Mouse (Mus musculus) small intestine, adult 2 months (tissue): Measurements from ENCODE around the gene Git2. TPM values are rescaled to one million over a fixed set of nuclear protein-coding genes. Genes with fewer than 3 reads are reported as not detected.

Source experiments
- H3K27ac ChIP-seq: fragments of 200-500 bp; 2 replicates; pipeline ENCODE4 v1.5.1; 2012; ENCODE audit warnings: low read depth, low read length, control low read depth, inconsistent platforms; ENCODE audit not compliant: insufficient read depth
- H3K27me3 ChIP-seq: fragments of 200-500 bp; 2 replicates; pipeline ENCODE4 v1.6.1; 2012; ENCODE audit warnings: mild to moderate bottlenecking, moderate library complexity, low read length, inconsistent platforms; ENCODE audit not compliant: control insufficient read depth, insufficient read depth
- H3K36me3 ChIP-seq: fragments of 200-500 bp; 2 replicates; pipeline ENCODE4 v1.6.1; 2012; ENCODE audit warnings: mild to moderate bottlenecking, low read length, control low read depth, inconsistent platforms; ENCODE audit not compliant: control insufficient read depth, insufficient read depth
- H3K4me1 ChIP-seq: fragments of 200-500 bp; 2 replicates; pipeline ENCODE4 v1.6.1; 2012; ENCODE audit warnings: low read length, inconsistent platforms, mixed read lengths; ENCODE audit not compliant: control insufficient read depth, insufficient read depth, insufficient read length
- H3K4me3 ChIP-seq: fragments of 200-500 bp; 2 replicates; pipeline ENCODE4 v1.5.1; 2012; ENCODE audit warnings: low read depth, mild to moderate bottlenecking, control low read depth, inconsistent platforms, low read length, moderate library complexity
- CTCF ChIP-seq: fragments of 200-500 bp; IDR thresholded peaks from 2 replicates; pipeline ENCODE4 v1.5.1; 2012; ENCODE audit warnings: low read depth, mild to moderate bottlenecking, control low read depth, inconsistent platforms, low read length, moderate library complexity, mixed read lengths; ENCODE audit not compliant: insufficient replicate concordance, insufficient read length; ENCODE audit errors: extremely low read depth
- POLR2A ChIP-seq: fragments of 200-500 bp; IDR thresholded peaks from 2 replicates; pipeline ENCODE4 v1.6.1; 2012; ENCODE audit warnings: low read depth, mild to moderate bottlenecking, control low read depth, inconsistent platforms, low read length, moderate library complexity
- WGBS: fragments of 180-500 bp; shearing (Covaris S2); methylation state at CpG from one replicate; pipeline ENCODE4 v1.1.7; 2018; 5-methylcytosine and 5-hydroxymethylcytosine counted together
- polyA plus RNA-seq: library from polyadenylated mRNA; depleted of rRNA; stranded (reverse); fragments of >200 nt; gene quantifications from 2 replicates; pipeline ENCODE4 v1.2.3, GENCODE M21; 2012

Git2 gene
- polyA plus RNA-seq, 1 experiment: 25.1 TPM

DNA sequence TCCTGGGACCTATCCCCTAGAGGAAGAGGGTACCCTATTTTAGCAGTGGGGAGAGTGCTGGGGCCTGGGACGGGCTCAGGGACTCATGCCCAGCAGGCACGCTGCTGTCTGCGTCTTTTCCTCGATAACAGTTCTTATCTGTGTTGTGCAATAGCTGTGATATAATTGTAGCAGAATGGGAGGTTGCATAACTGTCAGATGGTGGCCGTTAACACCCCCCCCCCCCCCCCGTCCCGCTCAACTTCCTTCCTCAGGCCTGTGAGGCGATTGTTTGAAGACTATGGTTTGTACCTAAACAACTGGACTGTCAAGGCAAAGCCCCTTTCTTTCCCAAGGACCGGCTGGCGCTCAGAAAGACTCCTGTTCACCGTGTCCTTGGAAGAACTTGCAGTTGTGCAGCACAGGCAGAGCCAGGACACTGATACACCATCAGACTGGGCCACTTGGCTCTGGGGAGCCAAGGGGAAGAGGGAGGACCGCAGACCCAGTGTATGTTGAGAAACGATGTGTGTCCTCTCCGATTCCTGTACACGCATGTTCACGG lies 9.4 kb upstream of the Git2 start:
- TF ChIP-seq POLR2A (no peak), CTCF (no peak)
- Histone ChIP-seq H3K27ac (peak overlapping the region; percentile 0; the same call in 1 of the 2 replicates), H3K36me3 (peaks cover 33% of the 10 kb centered on the region), H3K4me1 (peaks cover 25% of the 10 kb centered on the region), H3K4me3 (no peak overlapping the region), H3K27me3 (no peaks in the 10 kb centered on the region)
- 19% methylated on average over 16 of the region's 16 CpGs for WGBS

DNA sequence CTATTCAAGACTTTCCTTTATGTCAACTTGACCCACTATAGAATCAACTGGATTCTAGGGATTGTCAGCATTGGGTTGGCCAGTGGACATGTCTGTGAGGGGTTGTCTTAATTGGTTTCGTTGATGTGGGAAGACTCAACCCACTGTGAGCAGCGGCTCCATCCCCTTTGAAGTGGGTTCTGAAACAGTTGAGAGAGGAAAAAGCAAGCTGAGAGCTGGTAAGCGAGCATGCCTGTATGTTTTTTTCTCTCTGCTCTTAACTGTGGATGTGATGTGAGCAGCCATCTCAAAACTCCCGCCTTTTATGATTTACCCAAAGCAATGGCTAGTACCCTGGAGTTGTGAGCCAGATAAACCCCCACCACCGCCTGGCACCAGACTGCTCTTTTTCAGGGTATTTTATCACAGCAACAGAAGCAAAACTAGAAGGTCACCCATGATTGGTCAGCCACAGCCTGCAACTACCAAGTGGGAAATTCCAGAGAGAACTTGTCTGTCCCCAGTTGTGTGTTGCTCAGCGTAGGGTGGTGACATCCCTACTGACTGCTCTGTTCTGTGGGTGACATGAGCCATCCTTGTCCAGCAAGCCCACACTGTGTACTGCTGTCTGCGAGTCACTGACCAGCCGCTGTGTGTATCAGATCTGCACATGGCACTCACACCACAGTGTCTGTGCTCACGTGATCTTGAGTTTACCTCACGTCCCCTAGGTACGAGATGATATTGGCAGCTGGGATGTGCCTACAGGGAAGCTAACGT lies 8.3 kb upstream of the Git2 start:
- TF ChIP-seq CTCF (no peak), POLR2A (no peak)
- Histone ChIP-seq H3K36me3 (peaks cover 24% of the 10 kb centered on the region), H3K27ac (no peak overlapping the region), H3K4me1 (peaks cover 25% of the 10 kb centered on the region), H3K4me3 (no peak overlapping the region), H3K27me3 (no peaks in the 10 kb centered on the region)
- WGBS: 82% methylated on average over 12 of the region's 12 CpGs

DNA sequence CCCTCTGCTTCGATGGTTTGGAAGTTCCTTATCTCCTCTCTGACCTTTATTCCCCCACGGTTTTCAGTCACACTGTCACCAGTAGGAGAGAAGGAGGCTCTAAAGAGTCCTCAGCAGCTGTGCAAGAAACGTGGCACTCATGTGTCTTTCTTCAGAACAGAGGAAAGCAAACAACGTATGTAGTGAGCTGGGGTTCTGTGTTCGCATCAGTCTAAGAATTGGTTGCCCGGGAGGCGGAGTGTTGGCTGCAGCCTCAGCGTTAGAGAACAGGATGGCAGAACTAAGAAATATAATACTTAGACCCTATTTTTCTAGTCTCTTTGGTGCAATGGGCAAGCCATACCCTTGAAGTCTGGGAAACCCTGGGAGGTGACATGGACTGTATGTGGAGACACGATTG lies 7.7 kb upstream of the Git2 start:
- Histone ChIP-seq H3K36me3 (peaks cover 20% of the 10 kb centered on the region), H3K27me3 (no peaks in the 10 kb centered on the region), H3K4me1 (peaks cover 25% of the 10 kb centered on the region), H3K27ac (no peak overlapping the region), H3K4me3 (no peak overlapping the region)
- no peak for TF ChIP-seq CTCF
- no peak for TF ChIP-seq POLR2A
- 69% methylated on average over 9 of the region's 9 CpGs for WGBS

DNA sequence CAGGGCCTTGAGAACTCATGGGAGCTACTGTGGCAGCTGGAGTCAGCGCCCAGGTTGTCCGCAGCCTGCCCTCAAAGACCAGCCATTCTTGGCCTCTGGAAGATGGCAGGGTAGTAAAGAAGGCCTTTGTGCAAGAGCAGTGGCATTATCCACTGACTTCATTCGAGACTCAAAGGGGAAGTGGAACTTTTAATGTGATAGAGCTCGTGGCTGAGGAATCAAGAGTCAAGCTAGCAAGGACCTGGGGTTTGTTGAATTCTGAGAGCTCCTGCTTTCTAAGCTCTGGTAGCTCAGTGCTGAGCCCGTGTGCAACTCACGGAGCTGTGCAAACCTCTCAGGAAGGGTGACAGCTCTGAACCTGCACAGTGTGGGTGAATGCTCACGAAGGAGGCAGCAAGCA lies 5.6 kb upstream of the Git2 start:
- Histone ChIP-seq H3K4me1 (peaks cover 27% of the 10 kb centered on the region), H3K4me3 (no peak overlapping the region), H3K36me3 (peaks cover under 1% of the 10 kb centered on the region; the same call in 1 of the 2 replicates), H3K27ac (no peak overlapping the region), H3K27me3 (no peaks in the 10 kb centered on the region)
- TF ChIP-seq CTCF (no peak), POLR2A (no peak)
- 75% methylated on average over 7 of the region's 7 CpGs for WGBS

DNA sequence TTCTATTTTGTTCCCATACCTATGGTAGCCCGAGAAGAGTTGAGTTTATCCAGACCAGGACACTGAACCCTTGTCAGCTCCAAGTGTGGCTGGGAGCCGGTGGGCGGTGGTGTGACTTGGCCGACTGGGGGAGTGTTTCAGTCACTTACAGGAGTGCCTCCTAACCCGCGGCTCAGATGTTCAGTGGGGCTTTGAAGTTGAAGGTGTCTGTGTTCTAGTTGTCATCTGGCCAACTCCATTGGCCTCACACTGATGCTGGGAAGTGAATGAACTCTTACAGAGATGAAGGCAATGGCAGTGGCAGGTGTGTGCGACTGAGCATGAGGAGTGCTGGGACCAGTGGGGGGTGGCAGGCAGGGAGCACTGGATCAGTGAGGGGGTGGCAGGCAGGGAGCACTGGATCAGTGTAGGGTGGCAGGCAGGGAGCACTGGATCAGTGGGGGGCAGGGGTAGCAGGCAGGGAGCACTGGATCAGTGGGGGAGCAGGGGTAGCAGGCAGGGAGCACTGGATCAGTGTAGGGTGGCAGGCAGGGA lies 4.7 kb upstream of the Git2 start:
- Histone ChIP-seq H3K4me1 (peaks cover 24% of the 10 kb centered on the region), H3K27ac (no peak overlapping the region), H3K36me3 (no peaks in the 10 kb centered on the region), H3K4me3 (no peak overlapping the region), H3K27me3 (no peaks in the 10 kb centered on the region)
- no peak for TF ChIP-seq CTCF
- TF ChIP-seq POLR2A: no peak
- WGBS: 75% methylated on average over 7 of the region's 7 CpGs

DNA sequence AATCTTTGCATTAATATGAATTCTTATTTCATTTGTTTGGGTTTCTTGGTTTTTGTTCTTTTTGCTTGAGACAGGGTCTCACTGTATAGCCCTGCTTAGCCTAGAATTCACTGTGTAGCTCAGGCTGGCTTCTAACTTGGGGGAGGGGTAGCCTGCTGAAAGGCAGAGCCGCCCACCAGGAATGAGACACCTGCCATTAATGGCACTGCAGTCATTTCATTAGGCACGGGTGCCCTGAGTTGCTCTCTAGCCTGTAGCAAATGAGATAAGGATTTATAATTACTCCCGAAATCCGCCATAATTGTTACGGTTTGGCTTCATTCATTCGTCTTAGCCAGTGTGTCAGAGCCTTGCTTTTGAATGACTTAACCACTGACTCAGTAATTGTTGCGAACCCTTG lies 857 bp upstream of the Git2 start:
- Histone ChIP-seq H3K27me3 (no peaks in the 10 kb centered on the region), H3K4me1 (peaks cover 5% of the 10 kb centered on the region), H3K4me3 (peak overlapping the region; percentile 89), H3K27ac (no peak overlapping the region), H3K36me3 (no peaks in the 10 kb centered on the region)
- TF ChIP-seq CTCF: no peak
- no peak for TF ChIP-seq POLR2A
- 46% methylated on average over 7 of the region's 7 CpGs for WGBS

DNA sequence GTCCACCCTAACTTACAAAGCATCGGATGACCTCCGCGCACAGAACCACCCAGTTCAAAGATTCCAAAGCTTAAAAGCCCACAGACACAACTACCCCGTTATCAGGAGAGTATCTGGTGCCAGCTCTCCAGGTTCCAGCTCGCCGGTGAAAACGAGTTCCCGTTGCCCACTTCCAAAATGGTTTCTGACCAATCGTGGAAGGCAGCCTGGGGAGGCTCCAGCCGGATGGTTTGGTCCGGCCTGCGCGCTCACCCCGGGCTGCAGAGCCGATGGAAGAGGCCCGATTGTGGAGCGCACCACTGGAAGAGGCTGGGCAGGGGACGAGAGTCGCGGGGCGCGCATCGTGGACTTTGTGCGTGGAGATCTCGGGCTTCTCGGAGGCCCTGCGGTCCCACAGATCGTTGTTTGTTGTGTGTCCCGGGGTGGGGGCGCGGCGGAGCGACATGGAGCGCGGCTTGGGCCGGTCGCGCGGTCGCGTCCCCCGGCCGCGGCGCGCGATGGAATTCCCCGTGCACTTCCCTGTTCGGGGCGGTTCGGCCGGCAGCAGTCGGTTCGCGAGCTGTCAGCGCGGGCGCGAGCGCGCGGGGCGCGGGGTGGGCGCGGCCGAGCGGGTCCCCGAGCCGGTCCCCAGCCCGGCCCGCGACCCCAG lies 790 bp downstream of the Git2 start, which contains the start of gene Ankrd13a:
Gene Ankrd13a, plus strand, starts transcription at position 275 of the 649 bp plus-strand sequence.
- peak within 1 kb of the TSS; percentile 84 for H3K27ac ChIP-seq
- peaks cover 2% of the 10 kb centered on the region; the same call in 1 of the 2 replicates for H3K4me1 ChIP-seq
- peak within 1 kb of the TSS; percentile 89 for H3K4me3 ChIP-seq
- TF ChIP-seq CTCF (no peak), POLR2A (peak; percentile 75)
- WGBS: 1% methylated on average over 73 of the region's 73 CpGs
- no peaks in the 10 kb centered on the region for H3K27me3 ChIP-seq
- H3K36me3 ChIP-seq: no peaks in the 10 kb centered on the region
